Mouse (Mus musculus) brain, embryonic 14.5 days (tissue): Measurements from ENCODE around the gene Gpr89.

Experiments
- CTCF ChIP-seq: fragments of 200-500 bp; IDR thresholded peaks from 2 replicates; pipeline ENCODE4 v1.5.1; 2012; ENCODE audit warnings: inconsistent platforms, mild to moderate bottlenecking, moderate library complexity, borderline replicate concordance; ENCODE audit not compliant: insufficient read depth, insufficient read length; ENCODE audit errors: extremely low read depth
- POLR2A ChIP-seq: fragments of 200-500 bp; IDR thresholded peaks from 2 replicates; pipeline ENCODE4 v1.6.1; 2012; ENCODE audit warnings: mild to moderate bottlenecking, inconsistent platforms, borderline replicate concordance; ENCODE audit not compliant: poor library complexity, insufficient read depth, insufficient read length, severe bottlenecking; ENCODE audit errors: extremely low read depth

DNA sequence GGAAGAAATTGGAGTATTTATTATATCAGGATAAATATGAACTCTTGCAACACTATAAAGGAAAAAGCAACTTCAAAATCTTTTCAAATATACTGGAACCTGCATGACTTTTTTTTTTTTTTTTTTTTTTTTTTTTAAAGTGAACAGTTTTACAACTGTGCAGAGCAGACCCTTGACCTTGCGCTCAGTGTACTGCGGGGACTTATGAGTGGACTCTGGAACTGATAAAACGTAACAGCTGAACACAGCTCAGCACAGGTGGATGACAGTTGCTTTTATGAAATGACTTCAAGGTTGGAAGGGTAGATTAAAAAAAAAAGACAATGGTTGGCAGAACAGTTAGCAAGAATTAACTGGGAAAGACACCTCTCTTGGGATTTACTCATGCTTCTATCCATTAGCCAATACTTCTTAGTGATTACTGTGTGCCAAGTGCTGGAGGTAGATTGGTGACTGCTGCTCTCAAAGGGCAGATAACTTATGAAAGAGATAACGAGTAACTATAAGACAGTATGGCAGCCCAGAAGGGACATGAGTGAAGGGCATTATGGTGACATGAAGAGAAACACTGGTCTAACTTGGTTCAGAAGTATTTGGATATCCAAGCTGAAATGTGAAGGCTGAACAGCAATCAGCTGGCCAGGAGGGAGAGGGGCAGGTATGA lies 2.7 kb downstream of the Gpr89 start:
- TF ChIP-seq CTCF, result no peak
- no peak for TF ChIP-seq POLR2A
